Mouse (Mus musculus) embryonic fibroblast, embryonic 13.5 days (primary cell): ENCODE measurements around the gene Ank2.

ENCODE experiments used
- CTCF ChIP-seq: IDR thresholded peaks from 2 replicates; pipeline ENCODE4 v1.5.1; 2011; ENCODE audit warnings: mild to moderate bottlenecking, control low read depth, low read length, moderate library complexity, borderline replicate concordance; ENCODE audit not compliant: insufficient read depth
- POLR2A ChIP-seq: IDR thresholded peaks from 2 replicates; pipeline ENCODE4 v1.6.1; 2011; ENCODE audit warnings: low read depth, mild to moderate bottlenecking, control low read depth, low read length, moderate library complexity

DNA sequence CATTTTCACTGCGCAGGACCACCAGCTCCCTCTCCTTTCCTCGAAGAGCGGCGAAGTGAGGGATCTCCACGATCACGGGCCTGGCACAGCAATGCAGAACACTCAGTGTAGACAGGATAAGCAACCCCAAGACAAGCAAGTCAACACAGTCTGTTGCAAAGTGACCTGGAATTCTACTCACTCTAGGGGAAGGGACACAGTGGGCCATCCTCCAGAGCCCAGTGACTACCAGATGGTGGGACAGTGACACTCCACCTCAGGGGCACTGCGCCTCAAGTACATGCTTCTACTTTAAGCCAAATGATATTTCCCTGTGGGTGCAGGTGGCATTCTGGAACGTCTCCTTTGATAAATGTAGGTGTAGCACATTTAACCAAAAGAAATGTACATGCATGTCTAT lies 536.8 kb downstream of the Ank2 start:
- TF ChIP-seq CTCF: no peak
- no peak for TF ChIP-seq POLR2A
